Mouse (Mus musculus) MEL (cell line): Measurements from ENCODE around the gene Fam69a.
A peak's percentile ranks its signal among the peaks of the same experiment; 100 is the strongest.

ENCODE experiments used
- CTCF ChIP-seq, 3 experiments: IDR thresholded peaks in 2 of 3; conservative IDR thresholded peaks in 1 of 3; 2 replicates each; pipeline ENCODE4 v1.5.1; 2011 to 2012; ENCODE audit warnings: low read length in 3 of 3, low read depth in 2 of 3, mild to moderate bottlenecking in 2 of 3, improper control_type of control experiment in 1 of 3, inconsistent platforms in 1 of 3, mixed read lengths in 1 of 3, moderate library complexity in 1 of 3; ENCODE audit not compliant: control insufficient read depth in 1 of 3, insufficient read depth in 1 of 3, poor library complexity in 1 of 3, severe bottlenecking in 1 of 3
- EP300 ChIP-seq, 2 experiments: IDR thresholded peaks; 2 replicates each; pipeline ENCODE4 v1.6.1; 2011; ENCODE audit warnings: improper control_type of control experiment in 2 of 2, low read length in 2 of 2, low read depth in 1 of 2, mild to moderate bottlenecking in 1 of 2
- MAX ChIP-seq: IDR thresholded peaks from 2 replicates; pipeline ENCODE4 v1.6.1; 2011; ENCODE audit warnings: low read length, improper control_type of control experiment
- MEF2A ChIP-seq: IDR thresholded peaks from 2 replicates; pipeline ENCODE4 v1.6.1; 2014; ENCODE audit warnings: low read depth, mild to moderate bottlenecking, inconsistent platforms, low read length, improper control_type of control experiment; ENCODE audit not compliant: poor library complexity, insufficient replicate concordance, severe bottlenecking; ENCODE audit errors: extremely low read depth
- POLR2A ChIP-seq, 2 experiments: IDR thresholded peaks; 2 replicates each; pipeline ENCODE4 v1.6.1; 2011 to 2012; ENCODE audit warnings: low read length in 2 of 2, mild to moderate bottlenecking in 2 of 2, control low read depth in 1 of 2, improper control_type of control experiment in 1 of 2, low read depth in 1 of 2, moderate library complexity in 1 of 2; ENCODE audit not compliant: control insufficient read depth in 1 of 2, insufficient read depth in 1 of 2, poor library complexity in 1 of 2
- POLR2AphosphoS2 ChIP-seq: IDR thresholded peaks from 2 replicates; pipeline ENCODE4 v1.6.1; 2011; ENCODE audit warnings: low read length, improper control_type of control experiment
- SIN3A ChIP-seq: IDR thresholded peaks from 2 replicates; pipeline ENCODE4 v1.6.1; 2012; ENCODE audit warnings: low read length, improper control_type of control experiment, inconsistent platforms
- SMC3 ChIP-seq: IDR thresholded peaks from 2 replicates; pipeline ENCODE4 v1.6.1; 2011; ENCODE audit warnings: low read depth, low read length, improper control_type of control experiment
- TAL1 ChIP-seq: IDR thresholded peaks from 2 replicates; pipeline ENCODE4 v1.6.1; 2012; ENCODE audit warnings: mild to moderate bottlenecking, inconsistent platforms, low read length, moderate library complexity, mixed read lengths
- TCF12 ChIP-seq: IDR thresholded peaks from 2 replicates; pipeline ENCODE4 v1.6.1; 2014; ENCODE audit warnings: low read depth, mild to moderate bottlenecking, inconsistent platforms, low read length, improper control_type of control experiment, moderate library complexity
- ZNF384 ChIP-seq: IDR thresholded peaks from 2 replicates; pipeline ENCODE4 v1.6.1; 2012; ENCODE audit warnings: low read depth, mild to moderate bottlenecking, inconsistent platforms, low read length, improper control_type of control experiment

- no peak for TF ChIP-seq POLR2AphosphoS2
- TF ChIP-seq EP300 (IDR thresholded peaks at IDR 0.05; ENCODE audit: low read depth in 1 of 2, low read length in 2 of 2), result no peak
- TF ChIP-seq TAL1, result no peak
- TF ChIP-seq MAX, result no peak
- TF ChIP-seq MEF2A, result no peak
- no peak for TF ChIP-seq ZNF384
- TF ChIP-seq POLR2A (IDR thresholded peaks at IDR 0.05; ENCODE audit: control insufficient read depth in 1 of 2, insufficient read depth in 1 of 2, low read depth in 1 of 2, low read length in 2 of 2, poor library complexity in 1 of 2), result no peak
- TF ChIP-seq SMC3, result no peak
- no peak for TF ChIP-seq TCF12
- TF ChIP-seq SIN3A, result 0 out of 2 replicates have a peak, but pooled peaks have one; percentile 20
- no peak for TF ChIP-seq CTCF (IDR thresholded peaks at IDR 0.05 in 2 of 3, conservative IDR thresholded peaks at IDR 0.05 in 1 of 3; ENCODE audit: control insufficient read depth in 1 of 3, insufficient read depth in 1 of 3, low read depth in 2 of 3, low read length in 3 of 3, poor library complexity in 1 of 3, severe bottlenecking in 1 of 3)
Measured at GRCm38 (mm10) chr5:107982016-107982415, 4.9 kb downstream of the Fam69a start.
